Mouse (Mus musculus): ENCODE data around the gene Abhd12b. TPM values are rescaled to one million over a fixed set of nuclear protein-coding genes. Genes with fewer than 3 reads are reported as not detected.

Gene Abhd12b
- total RNA-seq (2015) (not detected in 2 replicates), total RNA-seq (2017) (not detected in 2 replicates)

DNA sequence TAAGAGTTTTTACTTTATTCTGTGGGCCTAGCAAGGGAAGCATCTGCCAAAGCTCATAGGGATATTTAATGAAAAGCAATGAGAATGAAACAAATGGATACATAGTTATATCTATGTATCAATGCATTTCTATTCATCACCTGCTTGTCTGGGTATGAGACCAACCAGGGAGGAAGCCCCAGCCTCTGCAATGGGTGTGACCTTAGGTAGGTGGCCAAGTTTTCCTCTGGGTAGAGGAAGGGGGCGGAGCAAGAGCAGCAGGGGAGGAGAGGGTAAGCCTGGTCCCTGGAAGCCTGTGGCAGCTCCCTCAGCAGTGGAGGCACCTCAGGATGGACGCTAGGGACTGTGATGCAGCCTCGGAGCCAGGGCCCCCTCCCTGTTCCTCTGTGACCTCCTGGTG, at the start of gene Abhd12b:
Gene Abhd12b (plus strand): TSS at position 301 of the 400 bp plus-strand sequence.
- ATAC-seq (replicated peaks; ENCODE audit: poor library complexity), result no peak

DNA sequence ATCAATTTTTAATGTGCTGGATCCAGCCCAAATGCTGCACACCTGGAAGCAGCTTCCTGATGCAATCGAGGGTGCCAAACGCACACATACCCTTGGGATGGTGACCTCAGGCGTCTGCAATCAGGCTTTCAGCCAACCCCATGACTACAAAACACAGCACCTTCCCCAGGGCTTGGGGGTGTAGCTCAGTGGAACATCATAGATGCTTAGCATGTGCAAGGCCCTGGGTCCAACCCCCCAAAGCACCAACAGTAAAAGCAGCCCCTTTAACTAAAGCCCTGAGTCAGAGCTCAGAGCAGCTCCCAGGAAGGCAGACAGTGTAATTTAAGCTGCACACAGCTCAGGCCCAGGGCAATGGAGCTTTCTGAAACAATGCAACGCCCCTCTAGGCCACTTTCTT, 49.7 kb upstream of the Abhd12b start:
- no peak for ATAC-seq (replicated peaks; ENCODE audit: poor library complexity)

DNA sequence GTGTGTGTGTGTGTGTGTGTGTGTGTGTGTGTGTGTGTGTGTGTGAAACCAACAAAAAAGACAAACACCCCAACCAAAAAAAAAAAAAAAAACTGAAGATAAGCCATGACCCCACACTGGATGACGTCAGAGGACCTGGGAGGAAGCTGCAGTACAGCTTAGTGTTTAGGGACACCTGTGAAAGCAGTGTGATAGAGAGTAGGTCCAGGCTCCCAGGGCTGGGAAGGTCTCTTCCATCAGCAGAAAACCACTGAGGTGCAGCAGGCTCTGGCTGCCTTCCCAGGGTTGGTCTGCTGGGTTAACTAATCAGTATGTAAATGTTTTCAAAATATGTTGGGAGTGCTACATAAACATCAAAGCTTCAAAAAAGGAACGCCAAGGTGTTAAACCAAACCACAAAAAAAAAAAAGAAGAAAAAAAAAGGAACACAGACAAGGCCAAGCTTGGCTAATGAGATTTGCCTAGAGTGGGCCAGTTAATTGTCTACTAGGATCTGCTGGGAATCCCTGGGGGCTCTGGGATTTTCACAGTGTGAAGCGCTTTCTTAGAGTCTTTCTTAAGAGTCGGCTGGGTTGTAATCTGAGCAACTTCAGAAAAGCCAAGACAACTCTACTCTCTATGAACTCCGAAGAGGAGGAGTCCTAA, 49.0 kb upstream of the Abhd12b start:
- ATAC-seq (replicated peaks; ENCODE audit: poor library complexity), result no peak

DNA sequence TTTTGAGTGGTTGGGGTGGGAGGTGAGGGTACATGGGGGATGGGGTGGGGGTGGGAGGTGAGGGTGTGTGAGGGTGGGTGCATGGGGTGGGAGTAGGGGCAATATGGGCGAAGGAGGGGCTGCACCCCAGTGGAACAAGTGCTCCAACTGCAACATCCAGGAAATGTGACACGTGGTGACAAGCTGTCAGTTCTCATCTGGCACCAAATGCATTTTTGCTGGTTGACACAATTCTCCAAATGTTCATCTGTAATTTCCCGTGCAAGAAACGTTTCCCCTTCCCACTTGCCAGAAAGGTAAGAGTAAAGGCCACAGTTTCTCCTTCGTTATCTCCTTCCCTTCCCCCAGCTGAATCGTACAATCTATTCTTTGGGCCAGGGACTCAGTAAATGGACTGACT, 48.1 kb upstream of the Abhd12b start:
- ATAC-seq (replicated peaks; ENCODE audit: poor library complexity), result no peak

DNA sequence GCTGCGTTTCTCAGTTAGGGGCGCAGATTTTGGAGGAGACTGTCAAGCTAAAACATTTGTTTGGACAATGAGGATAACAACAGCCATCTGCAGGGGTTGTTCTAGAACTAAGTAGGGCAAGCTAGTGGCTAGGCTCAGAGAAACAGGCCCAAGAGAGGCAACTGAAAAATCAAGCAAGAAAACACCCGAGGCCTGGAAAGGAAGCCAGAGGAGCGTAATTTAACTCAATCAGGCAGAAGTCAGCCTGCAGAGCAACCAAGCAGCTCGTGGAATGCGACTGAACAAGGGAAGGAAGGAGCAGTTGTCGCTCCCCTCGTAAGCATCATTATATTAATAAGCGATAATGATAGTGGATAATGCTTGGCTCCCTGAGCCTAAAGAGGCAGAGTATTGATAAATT, 47.4 kb upstream of the Abhd12b start:
- ATAC-seq (replicated peaks; ENCODE audit: poor library complexity), result no peak

DNA sequence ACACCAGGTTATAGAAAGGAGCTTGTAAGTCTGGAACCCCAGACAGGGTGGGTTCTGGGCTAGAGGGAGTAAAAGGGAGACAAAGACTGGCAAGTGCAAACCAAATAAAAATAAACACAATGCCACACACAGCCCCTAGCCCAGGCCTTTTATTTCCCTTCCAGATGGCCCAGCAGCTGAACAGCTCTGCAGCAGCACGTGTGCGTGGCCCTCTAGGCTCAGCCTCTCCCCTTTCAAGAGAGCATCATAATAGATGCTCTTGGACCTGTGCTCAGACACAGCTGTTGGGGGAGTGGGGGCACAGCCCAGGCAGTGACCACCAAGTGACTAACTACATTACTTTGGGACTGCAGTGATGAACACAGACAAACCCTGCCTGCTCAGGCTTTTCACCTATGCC, 45.8 kb upstream of the Abhd12b start:
- ATAC-seq (replicated peaks; ENCODE audit: poor library complexity), result no peak

DNA sequence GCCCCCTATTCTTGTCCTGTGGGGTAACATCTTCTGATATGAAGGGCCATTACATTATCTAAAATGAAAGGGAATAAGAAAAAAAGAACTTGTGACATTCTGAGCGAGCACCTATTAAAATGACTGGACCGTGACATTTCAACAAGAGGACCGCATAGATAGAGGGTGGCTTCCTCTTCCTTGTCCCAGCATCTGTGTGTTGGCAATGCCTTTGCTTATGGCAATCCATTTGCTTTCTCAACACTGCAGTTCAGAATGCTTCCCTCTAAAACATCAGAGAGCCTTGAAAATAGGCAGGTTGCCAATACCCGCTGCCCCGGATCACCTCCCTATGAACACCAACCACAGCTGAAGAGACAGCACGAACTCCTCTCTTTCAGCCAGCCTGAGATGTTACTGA, 44.0 kb upstream of the Abhd12b start:
- ATAC-seq (replicated peaks; ENCODE audit: poor library complexity), result peak; percentile 37

DNA sequence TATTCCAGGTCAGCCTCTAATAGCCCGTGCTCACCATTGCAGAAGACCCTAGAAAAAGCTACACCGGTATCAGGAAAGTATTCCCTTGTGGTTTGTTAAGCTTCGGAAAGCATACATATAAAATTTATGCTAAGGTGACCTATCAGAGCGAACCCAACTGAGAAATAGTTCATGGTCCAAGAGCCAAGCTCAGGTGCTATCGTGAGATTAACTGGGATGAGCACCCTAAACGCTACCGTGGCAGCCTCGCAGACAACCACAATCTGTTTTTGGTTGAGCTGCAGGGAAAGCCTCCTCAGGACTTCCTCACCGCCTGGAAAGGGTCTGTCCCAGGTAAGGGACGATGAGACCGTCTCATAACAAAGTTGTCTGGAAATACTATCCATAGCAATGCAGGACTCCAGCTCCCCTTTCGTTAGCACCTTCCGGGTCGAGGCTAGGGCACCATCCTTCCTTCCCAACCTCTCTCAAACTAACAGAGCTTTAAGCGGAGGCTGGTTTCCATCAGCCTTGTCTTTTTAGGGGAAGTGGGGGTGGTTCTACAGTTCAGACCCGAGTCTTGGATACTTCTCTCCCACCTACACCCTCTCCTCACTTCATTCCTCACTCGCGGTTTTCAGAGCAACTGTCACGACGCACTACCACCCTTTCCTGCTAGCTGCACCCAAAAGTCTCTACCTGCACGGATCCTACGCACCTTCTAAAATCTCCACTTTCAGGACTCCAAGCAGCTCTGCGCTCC, 43.4 kb upstream of the Abhd12b start:
- ATAC-seq (replicated peaks; ENCODE audit: poor library complexity), result peak; percentile 6; the same call in 1 of the 2 replicates

DNA sequence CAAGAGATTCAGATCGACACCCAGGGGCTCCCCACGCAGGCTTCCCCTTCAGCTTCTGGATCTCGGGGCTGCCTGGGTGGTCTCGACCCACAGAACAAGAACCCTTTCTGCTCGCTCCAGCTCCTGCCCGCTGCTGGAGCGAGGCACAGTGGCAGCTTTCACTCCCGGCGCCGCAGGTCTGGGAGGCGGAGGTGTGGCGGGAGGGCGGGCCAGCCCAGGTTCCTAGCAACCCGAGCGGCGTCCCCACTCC, 42.9 kb upstream of the Abhd12b start:
- ATAC-seq (replicated peaks; ENCODE audit: poor library complexity), result no peak

DNA sequence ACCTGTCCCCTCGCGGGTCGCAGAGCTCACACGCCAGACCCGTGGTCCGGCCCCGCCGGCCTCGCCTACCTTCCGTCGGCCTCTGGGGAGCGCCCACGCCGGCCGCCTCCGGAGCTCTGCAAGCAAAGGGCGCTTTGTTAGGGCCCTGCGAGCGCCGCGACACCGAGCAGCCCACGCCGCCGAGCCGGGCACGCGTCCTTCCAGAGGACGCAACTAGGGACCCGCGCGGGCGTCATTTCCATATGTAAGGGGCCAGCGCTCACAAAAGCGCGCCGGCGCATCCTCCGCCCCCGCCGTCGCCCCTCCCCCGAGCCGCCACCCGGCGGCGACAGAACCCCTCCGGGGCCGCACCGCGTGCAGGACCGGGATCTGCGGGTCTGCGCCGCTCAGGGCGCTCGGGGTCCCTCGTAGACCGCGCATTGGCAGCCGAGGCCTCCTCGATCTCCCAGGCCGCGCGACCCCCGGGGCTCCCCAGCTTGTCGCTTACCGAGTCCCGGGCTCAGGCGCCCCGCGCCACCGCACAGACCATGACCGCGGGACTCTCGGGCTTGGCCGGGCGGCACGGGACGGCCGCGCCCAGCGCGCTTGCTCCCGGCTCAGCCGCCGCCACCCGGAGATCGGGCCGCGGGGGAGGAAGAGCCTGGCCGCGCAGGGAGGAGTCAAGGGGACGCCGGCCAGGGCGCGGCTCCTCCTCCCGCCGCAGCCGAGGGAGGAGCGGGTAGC, 42.4 kb upstream of the Abhd12b start:
- ATAC-seq (replicated peaks; ENCODE audit: poor library complexity), result peak; percentile 84

DNA sequence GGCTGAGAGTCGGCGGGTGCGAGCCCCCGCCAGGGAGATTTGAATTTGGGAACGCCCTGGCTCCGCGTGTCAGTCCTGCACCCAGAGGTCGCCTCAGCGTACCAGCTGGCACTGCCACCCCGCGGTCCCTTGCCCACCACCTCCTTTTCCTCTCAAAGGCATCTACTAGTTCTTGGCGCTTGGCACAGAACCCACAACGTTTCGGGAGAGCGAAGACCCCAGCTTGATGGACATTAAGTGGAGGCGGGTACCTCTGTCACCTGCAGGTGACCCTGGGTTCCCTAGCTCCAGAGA, 41.9 kb upstream of the Abhd12b start:
- ATAC-seq (replicated peaks; ENCODE audit: poor library complexity), result no peak

DNA sequence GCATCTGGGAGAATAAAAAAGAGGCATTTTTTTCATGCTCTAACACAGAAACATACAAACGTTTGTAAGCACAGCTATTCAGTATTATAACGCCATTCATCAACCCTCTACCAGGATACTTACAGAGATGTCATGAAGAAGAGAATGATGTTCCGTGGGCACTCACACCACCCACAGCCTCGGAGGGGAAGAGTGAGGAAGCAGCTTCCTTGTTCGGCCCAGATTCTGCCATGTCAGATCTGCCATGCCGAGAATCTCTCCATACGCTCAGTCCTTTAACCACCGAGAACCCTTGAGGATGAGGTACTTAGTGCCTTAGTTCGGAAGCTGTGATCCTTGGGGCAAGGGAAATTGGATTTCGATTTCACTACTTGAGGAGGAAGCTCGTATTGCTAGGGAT, 40.6 kb upstream of the Abhd12b start, which contains the start of gene Nin:
Gene Nin (minus strand): TSS at position 367 of the 400 bp plus-strand sequence.
- no peak for ATAC-seq (replicated peaks; ENCODE audit: poor library complexity)

DNA sequence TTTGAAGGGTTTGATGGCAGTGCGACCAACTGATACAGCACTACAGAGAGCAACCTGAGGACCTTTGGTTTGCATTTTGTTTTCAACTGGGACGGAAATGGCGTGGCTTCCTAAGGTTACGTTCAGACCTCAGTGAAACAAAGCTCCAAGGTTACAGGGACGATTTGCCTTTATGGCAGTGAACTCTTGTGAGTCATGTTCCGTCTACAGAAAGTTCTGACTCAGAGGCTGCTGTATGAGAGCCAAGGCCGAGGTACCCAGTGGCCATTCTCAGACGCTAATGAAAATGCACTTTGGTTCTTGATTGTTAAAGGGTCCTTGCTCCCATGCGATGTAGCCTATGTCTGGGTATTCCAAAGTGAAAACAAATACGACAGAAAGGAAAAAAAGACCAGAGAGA, 36.8 kb upstream of the Abhd12b start:
- no peak for ATAC-seq (replicated peaks; ENCODE audit: poor library complexity)

DNA sequence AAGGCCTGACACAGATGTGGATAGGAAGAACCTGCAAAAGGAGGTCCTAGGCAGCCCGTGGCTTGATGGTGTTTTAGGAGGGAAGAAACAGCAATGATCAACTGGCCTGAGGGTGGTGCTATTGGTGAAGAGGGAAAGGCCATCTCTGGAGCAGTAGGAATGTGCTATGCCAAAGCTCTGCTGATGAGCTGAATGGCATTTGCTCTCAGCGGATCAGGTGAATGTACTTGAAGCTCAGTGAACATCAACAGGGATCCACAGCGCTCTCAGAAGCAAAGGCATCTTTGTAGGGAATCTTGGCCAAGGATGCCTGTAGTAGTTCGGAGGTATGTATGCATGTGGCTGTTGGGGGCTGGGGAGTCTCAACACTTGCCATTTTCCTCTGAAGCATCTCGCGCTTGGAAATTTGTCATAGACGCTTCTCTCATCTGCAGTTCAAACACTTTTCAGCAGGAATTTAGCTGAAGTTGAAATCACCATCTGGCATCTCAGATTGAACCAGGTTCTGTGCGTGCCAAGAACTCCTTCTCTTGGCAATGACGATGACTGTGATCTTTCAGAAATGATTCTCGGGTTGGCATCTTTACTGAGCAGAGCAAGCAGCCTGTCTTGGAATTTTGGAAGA, 35.1 kb upstream of the Abhd12b start:
- 0 out of 2 replicates have a peak, but pooled peaks have one; percentile 24 for ATAC-seq (replicated peaks; ENCODE audit: poor library complexity)

DNA sequence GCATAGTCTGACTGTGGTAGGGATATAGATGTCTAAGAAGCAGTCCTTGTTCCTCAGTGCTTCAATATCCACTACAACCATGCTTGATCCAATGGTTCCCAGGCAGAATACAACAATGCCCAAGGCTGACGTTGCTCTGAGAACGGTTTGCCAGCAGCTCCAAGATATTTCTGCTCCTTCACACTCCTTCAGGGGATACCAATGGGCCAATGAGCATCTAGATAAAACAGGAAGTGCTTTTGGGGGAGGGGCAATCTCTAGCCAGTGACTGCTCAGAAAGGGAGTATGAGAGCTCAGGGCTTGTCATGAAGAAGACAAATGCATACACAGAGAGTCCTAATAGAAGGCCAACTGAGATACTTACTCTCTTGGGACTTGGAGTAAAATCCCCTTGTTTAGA, 34.4 kb upstream of the Abhd12b start:
- ATAC-seq (replicated peaks; ENCODE audit: poor library complexity), result peak; percentile 95

DNA sequence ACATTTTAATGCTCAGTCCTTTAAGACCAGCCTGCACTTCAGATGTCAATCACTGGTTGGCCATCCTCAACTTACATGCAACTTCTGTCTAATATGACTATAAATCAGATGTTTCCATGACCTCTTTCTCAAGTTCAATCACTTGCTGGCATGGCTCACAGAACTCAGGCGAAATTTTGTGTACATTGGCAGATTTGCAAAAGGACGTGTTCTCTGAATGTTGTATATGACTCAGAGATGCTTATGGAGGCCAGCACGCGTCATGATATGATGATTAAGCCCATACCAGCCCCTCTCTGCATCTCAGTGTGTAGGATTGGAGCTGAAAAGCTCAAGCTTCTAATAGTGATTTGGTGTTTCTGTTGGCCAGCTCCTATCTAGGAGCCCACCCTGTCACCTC, 27.3 kb upstream of the Abhd12b start:
- ATAC-seq (replicated peaks; ENCODE audit: poor library complexity), result no peak

DNA sequence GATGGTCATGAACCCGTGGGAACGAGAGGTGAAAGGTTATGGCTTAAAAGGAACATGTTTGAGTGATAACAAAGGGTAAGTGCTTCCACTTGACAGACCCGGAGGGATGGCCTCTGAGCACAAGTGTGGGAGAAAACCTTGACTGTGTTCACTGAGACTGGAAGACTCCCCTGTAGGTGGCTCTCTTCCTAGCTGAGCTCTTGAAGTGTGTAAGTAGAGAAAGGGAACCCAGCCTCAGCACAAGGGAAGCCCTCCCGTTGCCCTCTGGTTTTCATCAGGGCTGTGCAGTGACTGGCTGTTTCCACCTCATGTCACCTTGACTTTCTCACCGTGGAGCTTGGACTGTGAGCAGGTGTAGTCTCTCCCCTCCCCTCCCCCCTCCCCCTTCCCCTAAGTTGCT, 24.8 kb upstream of the Abhd12b start:
- peak; percentile 95 for ATAC-seq (replicated peaks; ENCODE audit: poor library complexity)

DNA sequence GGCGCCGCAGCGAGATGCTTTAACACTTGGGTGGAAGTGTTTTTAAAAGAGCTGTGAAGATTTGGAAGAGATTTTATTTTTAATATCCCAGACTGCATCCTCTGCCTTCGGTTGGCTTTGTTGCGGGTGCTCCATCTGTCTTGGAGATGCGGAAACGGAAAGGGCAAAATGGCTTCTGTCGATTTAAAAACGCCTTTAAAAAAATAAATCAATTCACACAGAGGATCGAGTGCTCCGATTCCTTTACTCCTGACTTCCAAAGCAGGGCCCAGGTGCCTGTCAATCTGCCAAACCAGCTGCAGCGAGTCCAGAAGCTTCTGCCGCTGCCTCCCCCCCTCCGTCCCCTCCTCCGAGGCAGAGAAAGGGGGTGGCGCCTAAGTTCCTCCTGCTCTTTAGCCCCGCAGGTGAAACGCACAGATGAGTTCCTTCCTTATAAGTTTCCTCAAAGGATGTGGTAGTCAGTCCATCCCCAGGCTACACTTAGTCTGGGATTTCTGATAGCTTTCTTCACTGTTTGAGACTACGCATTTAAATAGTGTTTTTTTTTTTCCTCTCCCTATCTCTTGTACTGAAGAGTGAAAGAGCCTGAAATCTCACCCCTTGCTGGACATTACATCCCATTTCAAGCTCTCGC, 22.8 kb upstream of the Abhd12b start:
- ATAC-seq (replicated peaks; ENCODE audit: poor library complexity), result 0 out of 2 replicates have a peak, but pooled peaks have one; percentile 18

DNA sequence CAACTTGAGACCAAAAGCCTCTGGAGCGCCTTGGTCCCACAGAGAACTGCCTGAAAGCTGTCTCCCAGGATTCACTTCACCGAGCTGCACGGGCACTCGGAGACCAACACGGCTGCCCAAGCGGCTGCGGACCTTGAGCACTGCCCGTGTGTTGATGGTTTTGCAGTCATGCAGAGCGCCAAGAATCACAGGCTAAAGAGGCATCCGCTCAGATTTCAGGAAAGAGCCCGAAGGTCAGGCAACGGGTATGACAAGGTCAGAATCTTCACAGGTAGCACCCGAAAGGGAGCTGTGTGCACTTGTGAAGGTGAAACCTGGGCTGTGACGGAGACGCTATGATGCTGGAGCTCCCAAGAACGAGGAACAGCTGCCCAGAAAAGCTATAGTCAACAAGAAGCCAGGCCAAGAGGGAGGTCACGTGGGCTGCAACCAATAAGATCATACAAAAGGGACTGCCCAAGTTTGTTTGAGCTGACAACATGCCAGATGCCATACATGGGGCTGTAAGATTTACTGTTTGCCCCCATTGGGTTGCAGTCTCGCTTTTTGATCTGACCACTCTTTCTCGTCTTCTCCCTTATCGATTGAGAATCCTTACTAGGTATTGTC, 19.2 kb upstream of the Abhd12b start:
- ATAC-seq (replicated peaks; ENCODE audit: poor library complexity), result no peak

DNA sequence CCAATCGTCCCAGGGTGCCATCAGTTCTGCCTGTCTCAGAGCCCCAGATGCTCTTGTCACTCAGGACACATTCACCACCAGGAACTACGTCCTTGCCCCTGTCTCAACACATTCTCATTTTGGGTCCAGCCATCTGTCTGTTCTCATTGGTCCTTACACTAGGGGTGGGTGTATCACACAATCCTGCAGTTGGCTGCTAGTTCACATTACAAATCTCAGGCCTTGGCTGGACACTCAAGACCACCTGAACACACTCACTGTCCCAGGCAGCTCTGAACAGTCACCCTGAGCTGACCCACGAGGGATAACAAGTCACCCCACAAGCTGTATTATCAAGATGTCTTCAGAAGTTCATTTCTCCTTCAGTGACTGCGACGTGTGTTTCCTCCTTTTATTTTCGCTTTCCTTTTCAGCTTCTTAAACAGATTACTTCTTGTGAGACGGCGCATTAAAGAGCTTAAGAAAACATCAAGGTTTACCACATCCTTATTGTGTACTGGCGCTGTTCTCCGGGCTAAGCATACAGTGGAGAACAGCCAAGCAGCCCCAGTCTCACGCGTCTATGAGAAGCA, 17.7 kb upstream of the Abhd12b start:
- peak; percentile 67 for ATAC-seq (replicated peaks; ENCODE audit: poor library complexity)

DNA sequence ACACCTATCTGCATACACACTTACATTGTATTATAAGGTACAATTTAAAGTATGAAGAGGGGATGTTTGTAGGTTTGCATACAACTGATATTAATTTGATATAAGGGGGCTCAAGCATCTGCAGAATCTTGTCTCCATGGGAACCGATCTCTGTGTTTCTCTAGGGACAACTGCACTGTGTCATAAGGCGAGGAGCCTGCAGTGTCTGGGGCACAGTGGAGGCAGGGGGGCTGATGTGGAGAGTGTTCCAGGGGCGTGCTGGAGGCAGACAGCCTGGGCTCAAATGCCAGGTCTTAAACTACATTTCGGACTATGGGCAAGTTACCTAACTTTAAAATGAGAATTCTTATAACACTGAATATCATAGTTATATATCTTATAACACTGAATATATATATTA, 16.8 kb upstream of the Abhd12b start:
- no peak for ATAC-seq (replicated peaks; ENCODE audit: poor library complexity)
